Mouse (Mus musculus) ZHBTc4 (cell line): ENCODE data around the gene Ccdc184.

Experiments
- DNase-seq: peaks from one replicate; pipeline ENCODE4 v3.0.0-alpha.2; 2011; ENCODE audit warnings: low read depth, low spot score

Gene Ccdc184

DNA sequence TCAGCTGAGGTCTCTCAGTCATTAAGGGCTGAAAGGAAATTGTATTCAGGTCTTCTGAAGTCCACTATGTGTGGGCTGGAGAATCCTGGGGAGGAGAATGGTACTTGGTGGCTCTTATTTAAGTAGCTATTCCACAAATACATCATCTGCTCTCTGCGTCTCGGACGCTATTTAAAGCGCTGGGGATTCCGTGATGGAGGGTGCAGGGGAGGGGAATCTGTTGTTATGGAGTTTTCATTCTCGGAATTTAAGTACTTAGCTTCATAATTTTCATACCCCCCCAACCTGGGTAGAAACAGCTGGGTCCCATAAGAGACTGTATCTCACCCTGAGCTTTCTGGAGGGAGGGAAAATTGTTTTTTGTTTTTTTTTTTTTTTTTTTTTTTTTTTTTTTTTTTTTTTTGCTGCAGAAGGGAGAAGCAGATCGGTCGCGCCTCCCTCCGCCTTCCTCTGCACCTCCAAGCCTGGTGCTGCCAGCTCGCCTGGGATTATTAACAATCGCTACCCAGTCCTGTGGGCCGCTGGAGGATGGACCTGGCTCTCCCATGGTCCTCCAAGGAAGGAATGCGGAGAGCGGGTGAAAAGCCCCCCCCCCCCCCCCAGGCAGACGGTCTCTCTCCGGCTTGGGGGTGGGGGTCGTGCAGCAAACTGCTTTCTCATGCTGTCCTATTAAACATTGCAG lies at the start of gene Ccdc184:
Ccdc184 (plus strand) TSS at position 196 of the 682 bp plus-strand sequence.
- DNase-seq: no peak

DNA sequence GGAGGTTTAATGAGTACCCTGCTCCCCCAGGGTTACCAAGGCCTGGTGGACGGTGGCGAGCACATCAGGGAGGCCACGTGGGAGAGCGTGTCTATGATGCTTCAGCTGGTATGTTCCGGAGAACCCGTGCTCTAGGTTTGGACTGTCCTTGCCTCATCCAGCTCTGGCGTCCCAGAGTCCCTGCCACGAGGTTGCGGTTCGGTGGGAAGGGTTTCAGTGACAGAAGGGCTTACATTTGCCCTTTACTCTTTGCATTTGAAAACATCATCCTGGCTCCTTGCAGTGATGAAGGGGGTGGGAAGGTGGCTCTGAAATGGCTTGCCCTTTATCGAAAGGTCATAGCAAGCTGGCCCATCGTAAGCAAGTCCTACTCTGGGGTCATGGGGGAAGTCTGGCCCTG lies 47.6 kb upstream of the Ccdc184 start:
- no peak for DNase-seq

DNA sequence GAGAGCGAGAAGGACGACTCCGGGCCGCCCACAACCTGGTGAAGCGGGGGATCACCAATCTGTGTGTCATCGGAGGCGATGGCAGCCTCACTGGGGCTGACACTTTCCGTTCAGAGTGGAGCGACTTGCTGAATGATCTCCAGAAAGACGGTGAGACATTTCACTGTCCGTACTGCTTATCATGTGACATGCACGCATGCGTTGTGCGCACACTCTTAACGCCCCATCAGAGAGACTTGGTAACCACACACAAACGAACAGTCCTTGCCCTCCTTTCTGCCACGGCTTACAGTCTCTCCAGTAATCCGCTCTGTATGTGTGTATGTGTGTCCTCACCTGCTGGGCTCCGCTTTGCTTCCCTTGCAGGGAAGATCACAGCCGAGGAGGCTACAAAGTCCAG lies 46.1 kb upstream of the Ccdc184 start:
- DNase-seq: peak; percentile 71

DNA sequence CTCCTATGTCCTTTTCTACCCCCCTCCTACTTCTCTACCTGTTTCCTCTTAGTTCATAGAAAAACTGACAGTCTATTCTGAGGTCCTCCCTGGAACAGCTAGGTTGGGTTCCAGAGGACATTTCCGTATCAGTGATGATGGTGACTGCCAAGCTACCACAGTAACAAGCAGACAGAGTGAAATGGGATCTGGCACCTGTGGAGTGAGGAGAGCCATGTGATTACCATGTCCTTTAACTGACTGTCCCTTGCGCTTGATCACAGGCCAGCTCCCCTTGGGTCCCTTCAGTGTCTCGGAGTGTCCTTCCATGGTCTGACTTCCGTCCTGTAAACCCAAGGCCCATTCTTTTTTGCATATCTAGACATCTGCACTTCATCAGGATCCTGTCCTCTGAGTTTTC lies 36.0 kb upstream of the Ccdc184 start:
- no peak for DNase-seq

DNA sequence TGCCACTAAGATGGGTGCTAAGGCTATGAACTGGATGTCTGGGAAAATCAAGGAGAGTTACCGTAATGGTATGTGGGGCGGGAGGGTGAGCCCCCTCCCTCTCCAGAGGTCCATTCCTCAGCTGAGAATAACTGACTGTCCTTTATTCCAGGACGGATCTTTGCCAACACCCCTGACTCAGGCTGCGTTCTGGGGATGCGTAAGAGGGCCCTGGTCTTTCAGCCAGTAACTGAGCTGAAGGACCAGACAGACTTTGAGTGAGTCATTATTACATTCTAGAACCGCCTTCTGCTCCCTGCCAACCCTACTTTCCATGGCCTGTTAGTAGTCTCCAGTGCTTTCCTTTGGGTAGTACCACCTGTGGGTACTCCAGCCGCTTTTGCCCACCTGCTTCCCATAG lies 35.5 kb upstream of the Ccdc184 start:
- no peak for DNase-seq

DNA sequence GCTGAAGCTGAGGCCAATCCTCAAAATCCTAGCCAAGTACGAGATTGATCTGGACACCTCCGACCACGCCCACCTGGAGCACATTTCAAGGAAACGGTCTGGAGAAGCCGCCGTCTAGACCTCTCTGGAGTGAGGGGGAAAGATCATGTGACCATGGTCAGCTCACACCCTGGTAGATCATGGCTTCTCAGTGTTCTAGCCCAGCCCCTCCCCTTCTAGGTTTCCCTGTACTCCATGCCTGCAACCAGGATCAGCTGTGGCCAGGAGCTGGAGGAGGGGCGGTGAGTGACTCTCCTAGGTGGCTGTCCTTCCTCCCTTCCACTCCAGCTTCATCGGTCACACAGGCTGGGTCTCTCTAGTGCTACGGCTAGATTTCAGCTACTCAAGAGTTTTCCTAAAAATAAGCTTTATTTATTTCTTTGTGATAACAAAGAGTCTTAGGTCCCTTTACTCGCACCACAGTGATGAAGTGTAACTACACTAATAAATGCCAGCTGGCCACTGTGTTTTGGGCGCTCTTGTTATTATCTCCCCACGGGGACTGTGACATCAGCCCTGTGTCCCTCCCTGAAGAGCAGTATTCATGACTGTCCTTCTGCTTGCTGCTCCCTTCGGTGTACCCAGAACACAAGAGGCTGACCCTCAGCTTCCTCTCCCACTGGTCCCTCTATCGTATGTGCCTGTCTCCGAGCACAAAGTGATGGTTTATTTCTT lies 34.9 kb upstream of the Ccdc184 start:
- DNase-seq: peak; percentile 83

DNA sequence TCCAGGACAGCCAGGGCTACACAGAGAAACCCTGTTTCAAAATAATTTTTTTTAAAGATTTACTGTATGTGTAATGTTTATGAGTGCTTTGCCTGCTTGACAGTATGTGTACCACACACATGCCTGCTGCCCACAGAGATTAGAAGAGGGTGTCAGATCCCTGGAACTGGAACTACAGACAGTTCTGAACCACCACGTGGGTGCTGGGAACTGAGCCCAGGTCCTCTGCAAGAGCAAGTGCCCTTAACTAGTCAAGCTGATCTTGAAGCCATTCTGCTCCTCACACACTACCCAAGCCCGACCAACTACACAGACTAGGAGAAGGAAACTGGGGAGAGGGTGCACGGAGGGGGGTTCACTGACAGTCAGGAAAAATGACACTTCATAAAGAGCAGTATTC lies 33.5 kb upstream of the Ccdc184 start:
- no peak for DNase-seq

DNA sequence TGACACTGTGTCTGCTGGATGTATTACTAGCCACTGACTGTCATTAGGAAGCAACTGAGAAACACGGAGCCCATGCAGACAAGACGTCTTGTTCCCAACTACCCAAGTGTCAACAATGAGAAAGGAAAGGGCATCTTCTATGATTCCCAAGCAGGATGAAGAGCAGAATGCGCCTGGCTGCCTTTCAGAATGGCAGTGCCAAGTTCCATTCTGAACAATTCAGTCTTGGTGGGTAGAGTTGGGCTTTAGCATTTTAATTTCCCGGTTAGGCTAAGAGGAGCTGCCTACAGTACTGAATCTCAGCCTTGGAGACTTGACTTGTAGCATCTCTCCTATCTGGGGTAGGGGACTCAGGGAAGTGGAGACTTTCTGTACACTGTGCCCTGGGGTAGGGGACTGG lies 32.9 kb upstream of the Ccdc184 start:
- DNase-seq: no peak

DNA sequence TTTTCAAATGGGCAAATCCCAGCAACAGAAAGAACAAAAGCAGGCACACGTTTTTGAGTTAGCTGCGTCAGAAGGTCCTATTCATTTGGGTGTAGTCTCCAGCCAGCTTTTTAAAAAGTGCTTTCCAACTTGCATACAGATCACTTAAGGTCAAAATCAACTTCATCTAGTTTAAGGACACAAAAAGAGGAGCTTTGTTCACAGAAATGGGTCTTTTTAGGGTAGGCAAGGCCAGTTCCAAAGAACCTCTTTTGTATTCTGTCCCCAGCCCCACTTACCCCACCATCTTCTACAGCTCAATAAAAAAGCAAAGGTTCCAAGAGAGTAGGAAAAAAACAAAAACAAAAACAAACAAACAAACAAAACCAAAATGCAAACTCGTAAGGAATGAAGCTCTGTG lies 32.3 kb upstream of the Ccdc184 start:
- DNase-seq: no peak

DNA sequence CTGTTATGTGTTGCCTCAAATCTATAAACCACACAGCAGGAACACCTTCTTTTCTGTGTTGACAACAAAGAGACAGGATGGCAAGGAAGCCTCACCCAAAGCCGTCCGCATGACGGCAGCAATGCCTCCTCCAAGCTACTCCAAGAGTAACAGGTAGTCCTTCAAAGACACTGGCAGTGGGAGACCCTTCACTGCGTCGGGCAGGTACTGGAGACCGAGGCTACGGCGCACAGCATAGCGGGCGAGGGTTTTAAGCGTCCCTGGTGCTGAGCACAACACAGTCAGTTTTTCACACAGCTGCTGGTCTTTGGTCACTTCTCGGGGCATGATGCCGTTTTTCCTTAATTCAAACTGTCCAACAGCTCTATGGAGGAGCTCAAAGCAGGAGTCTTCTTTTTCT lies 31.3 kb upstream of the Ccdc184 start:
- DNase-seq: no peak

DNA sequence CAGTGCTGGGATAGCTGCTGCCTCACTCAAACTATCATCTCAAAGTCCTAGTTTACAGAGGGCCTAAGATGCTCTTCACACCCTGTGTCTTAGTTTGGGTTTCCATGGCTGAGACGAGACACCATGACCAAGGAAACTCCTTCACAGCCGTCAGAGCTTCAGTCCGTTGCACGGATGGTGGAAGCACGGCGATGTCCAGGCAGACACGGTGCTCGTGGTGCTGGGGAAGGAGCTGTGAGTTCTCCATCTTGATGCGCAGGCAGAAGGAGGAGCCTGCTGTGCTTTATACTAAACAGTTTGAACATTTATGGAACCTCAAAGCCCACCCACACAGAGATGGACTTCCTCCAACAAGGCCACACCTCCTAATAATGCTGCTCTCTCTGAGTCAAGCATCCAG lies 30.1 kb upstream of the Ccdc184 start:
- no peak for DNase-seq

DNA sequence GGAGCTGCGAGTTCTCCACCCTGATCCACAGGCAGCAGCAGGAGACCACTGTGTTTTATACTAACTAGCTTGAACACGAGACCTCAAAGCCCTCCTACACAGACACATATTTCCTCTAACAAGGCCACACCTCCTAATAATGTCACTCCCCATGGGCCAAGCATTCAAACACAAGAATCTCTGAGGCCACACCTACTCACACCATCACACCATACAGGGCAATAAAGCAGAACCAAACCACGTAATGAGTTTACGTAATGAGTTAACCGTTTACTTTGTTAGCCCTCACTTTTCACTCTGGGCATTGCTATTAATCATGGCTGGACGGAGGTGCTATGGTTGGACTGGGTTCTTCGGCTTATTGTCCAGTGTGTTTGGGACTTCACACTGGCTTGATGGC lies 27.2 kb upstream of the Ccdc184 start:
- no peak for DNase-seq

DNA sequence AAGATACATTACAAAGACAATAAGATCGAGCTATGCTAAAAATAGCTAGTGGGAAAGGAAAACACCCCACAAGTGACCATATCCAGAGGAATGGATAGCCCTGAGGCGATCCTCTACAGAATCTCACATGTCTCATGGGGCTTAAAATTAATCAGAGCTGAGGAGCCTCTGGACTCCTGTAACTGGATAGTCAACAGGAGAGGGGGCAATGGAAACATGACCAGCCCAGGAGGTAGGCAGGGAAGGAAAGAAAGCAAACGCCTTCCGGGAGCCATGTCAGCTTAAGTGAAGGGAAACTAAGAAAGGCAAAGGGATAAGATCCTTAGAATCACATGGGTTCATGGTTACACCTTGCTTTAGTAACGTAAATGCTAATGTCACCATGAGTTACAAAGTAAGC lies 26.1 kb upstream of the Ccdc184 start:
- no peak for DNase-seq

DNA sequence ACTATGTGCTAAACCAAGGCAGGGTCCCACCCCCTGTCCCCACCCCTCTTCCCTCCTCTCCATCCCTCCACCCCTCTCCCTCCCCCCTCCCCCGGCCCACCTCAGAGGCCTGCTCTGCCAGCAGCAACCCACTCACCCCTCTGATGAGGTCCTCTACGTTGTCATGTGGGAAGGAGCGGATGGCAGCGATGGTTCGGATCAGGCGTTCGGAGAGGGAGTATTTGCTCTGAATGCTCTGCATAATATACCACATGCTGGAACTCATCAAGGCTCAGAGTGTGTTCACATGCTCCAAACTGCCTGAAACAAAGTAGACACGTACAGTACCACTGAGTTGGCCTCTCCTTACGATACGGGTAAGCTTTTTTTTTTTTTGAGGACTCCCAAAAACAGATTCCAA lies 24.4 kb upstream of the Ccdc184 start:
- no peak for DNase-seq

DNA sequence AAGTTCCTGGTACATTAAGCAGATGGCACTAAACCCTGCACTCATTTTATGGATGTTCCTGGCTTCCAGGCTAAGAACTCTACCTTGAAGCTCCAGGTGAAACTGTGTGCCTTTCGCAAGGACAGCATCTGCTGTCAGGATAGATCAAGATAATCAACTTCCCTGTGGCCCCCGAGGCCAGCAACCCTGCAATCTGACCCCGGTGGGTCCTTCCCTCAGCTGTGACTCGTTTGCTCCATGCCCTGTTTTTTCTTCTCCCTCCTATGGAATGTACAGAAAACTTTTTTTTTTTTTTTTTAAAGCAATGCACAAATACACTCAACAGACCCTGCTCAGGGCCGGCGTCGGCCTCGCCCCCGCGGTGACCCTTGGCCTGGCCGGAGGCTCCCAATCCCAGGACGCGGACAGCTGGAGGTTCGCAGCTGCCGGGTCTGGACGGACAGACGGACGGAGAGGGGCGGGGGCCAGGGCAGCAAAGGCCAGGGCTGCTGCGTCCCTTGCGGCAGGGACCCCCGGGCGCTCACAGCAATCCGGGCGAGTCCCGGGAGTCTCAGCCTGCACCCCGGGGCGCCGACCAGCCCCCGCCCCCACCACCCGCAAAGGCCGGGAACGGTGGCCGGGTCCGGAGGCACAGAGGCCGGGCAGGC lies 22.0 kb upstream of the Ccdc184 start:
- no peak for DNase-seq

DNA sequence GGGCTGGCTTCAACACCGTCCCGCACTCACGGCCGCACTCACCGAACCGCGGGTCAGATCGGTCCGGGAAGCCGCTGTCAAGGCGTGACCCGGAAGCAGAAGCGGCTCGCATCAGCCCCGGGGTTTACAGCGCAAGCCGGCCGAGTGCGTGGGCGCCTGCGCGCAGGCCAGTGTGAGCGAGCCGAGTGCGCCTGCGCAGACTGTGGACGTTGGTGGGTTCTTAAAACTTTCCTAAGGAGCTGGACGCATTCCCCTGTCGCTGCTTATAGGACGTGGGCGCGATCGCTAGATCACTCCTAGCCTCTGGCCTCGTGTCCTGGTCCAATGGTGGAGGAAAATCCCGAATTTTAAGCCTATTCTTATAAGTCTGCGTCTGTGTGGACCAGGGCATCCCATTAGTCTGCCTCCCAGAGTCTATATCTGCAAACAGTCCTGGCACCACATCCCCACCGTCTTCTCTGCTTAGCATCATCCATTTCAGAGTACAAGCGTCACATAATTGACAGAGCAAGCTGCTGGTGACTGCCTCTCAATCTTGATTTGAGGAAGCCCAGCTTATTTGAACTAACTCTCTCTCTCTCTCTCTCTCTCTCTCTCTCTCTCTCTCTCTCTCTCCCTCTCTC lies 21.3 kb upstream of the Ccdc184 start:
- peak; percentile 97 for DNase-seq

DNA sequence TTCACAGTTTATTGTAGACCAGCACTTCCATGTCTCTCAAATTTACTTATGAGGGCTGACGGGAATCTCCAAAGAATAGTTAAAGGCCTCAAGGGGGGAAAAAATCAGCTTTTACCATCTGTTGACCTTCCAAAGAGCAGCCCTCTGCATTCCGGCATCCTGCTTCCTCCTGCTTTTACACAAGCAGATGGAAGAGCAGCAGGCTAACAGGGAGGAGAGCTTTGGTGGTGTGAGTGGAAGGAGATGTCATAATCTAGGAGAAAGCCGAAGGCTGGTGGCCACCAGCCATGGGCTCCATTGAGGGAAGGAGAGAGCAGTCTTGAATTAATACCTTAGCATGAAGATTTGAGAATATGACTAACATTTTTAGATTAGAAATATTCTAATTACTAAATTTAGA lies 18.6 kb upstream of the Ccdc184 start:
- DNase-seq: no peak

DNA sequence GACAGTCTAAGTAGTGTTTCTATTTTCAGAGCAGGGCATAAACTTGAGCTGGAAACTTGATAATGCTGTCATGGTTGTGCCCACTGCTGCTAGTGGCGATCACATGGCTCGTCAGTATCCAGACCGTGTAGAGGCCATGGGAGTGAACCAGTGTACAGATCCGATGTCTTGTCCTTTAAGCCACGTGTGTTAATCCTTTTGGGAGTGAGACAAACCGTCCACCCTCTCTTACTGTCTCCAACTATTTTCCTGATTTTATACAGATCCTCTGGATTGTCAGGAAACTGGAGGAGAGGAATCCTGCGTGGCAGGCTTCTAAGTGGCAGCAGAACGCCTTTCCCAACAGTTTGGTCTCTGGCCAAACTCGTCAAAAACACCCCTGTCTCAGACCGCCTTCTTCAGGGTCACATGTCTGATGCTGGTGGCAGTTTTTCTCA lies 17.8 kb upstream of the Ccdc184 start:
- no peak for DNase-seq

DNA sequence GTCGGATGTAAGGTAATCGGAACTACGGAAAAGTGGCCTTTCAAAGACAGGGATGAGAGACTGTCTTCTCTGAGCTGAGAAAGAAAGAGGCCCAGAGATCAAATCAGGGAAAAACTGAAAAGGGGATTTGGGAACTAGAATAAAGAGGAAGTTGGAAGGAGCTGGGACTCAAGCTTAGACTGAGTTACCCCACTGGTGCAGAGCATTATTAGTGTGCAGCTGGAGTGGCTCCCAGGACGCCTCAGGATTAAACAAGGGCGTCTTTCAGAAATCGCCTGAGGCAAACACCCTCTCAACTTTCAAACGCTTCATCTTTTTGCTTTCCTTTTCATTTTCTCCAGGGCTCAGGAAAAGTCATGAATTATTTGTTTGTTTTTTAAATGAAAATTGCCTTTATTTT lies 14.0 kb upstream of the Ccdc184 start:
- no peak for DNase-seq

DNA sequence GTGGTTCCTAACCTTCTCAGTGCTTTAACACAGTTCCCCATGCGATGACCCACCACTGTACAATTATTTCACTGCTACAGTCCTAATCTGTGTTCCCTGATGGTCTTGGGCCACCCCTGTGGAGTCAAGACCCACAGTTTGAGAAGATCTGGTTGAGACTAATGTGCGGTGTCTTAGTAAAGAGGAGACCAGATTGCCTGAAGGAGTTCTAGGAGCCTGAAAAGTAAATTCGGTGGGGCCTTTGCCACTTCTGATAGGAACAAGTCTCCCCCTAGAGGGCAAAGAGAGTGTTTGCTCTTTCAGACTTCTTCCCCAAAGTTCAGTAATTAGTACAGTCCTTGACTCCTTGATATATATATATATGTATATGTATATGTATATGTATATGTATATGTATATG lies 13.3 kb upstream of the Ccdc184 start:
- DNase-seq: peak; percentile 78

DNA sequence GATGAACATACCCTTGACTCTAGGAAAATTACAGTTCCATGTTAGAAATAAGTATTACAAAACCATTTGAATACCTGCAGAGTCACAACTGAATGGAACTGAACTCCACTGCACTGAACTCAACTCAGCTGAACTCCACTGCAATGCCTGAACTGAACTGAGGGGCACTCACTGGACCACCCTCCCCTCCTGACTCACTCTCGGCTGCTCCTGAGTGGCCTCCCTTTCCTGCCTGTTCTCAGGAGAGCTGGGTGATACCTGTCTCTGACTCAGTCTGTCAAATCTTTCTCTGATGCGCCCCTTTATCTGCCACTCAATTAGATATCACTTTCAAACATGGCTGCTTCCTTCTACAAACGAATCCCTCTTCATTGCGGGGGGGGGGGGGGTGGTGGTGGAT lies 12.8 kb upstream of the Ccdc184 start:
- no peak for DNase-seq

DNA sequence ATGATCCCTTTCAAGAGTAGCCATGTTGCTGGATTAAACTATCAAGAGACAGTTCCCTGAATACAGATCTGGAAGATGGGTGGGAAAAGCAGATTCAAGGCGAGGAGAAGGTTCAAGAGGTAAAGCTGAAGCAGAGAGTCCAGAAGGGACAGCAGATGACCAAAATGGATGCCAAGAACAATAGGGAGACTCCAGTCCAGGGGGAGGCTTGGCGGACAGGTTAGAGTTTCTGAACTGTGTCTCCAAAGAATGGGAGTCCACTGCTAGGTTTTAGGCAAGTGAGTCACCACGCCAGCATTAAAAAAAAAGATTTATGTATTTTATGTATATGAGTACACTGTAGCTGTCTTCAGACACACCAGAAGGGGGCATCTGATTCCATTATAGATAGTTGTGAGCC lies 12.3 kb upstream of the Ccdc184 start:
- DNase-seq: no peak

DNA sequence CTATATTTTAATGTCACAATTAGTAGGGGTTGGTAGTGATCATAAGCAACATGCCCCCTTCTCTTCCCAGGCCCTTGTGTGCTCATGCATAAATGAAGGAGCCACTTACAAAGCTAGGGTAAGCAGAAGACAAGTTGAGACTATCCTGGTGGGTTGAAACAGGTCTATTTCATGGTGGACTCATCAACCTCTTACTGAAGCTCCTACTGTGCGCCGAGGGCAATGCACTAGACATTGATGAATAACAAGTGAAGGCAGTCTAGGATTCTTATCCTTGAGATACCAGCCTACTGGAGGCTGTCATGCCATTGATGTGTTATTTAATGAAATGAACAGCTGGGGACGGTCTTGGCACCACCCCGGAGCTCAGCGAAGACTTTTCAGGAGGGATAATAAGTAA lies 11.7 kb upstream of the Ccdc184 start:
- peak; percentile 47 for DNase-seq
